Mouse (Mus musculus): ENCODE results near the gene Gm27179. TPM values are rescaled to one million over a fixed set of nuclear protein-coding genes. Genes with fewer than 3 reads are reported as not detected.

Gene Gm27179
- total RNA-seq (2023), result not detected

DNA sequence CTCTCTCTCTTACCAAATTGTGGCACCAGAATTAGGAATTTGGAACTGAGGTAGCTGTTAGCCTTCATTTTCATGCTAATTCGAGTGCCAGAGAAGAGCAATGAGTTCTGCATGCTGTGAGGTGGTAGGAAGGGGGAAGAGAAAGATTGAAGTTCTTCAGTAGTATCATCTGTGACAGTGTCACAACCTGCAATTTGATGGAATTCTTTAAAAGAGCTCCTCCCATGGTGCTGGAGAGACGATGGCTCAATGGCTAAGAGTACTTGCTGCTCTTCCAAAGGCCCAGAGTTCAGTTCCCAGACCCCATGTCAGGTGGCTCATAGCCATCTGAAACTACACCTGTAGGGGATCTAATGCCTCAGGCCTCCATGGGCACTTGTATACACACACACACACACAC is at the start of gene Gm27179:
Gene Gm27179, minus strand, starts transcription at position 101 of the 400 bp plus-strand sequence.

DNA sequence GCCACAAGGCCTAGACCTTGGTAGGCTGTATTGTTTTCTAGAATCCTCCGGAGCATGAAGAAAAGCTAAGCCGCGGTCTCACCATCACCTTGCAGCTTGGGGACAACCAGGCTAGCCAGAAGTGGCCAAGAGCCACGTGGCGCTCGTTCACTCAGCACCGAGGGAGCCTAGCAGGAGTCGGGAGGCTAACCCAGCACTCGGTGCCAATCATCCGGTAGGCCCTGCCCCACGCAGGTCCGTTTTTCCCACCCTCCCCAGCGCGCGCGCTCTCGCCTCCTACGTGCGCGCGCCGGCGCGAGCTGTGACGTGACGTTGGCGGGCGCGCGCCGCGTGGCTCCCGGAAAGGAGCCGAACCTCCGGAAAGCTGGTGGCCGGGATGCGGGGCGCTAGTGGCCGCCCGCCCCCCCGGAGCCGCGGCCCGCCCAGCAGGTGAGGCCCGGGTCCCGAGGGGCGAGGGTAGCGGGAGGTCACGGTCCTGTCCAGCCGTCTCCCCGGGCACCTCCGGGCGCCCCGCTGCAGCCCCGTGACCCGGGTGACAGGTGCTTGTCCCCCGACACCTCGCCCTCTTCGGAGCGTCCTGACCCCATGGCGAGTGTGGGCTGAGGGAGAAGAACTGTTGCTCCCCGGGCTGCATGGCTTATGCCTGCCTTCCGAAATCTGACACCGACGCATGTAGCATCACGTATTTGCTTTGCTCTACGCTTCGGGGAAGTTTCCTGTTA is 42.9 kb upstream of the Gm27179 start, which contains the start of gene Entpd4b:
Gene Entpd4b, plus strand, starts transcription at position 315 of the 722 bp plus-strand sequence.

DNA sequence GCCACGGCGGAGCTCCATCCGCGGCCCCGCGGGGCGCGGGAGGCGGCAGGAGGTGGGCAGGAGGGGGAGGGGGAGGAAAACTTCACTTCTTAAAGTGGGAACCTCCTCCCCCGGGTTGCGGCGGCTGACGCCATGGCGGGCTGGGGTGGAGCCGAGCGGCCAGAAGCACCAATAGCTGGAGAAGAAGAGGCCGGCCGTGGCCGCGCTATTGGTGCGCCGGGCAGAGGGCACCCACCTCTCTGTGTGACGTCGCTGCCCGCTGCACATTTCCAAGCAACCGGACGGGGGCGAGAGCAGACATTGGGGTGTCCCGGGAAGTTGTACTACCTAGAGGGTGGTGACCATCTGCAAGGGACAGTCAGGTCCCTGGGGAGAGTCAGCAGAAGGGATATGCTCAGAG is 9.2 kb downstream of the Gm27179 start, which contains the start of gene Gm16867:
Gene Gm16867, minus strand, starts transcription at position 189 of the 400 bp plus-strand sequence.

Other genes with a start within 250 kb of the Gm27179 start
- gene Synb, start 218.2 kb downstream of the Gm27179 start, total RNA-seq (2023), result not detected
- gene Gm16867, start 9.2 kb downstream of the Gm27179 start, total RNA-seq (2023), result 10 to 100 TPM in 1 of 2 experiments, 1 to 10 TPM in 1; 6.2 to 11.4 TPM
- gene Entpd4b, start 42.9 kb upstream of the Gm27179 start, total RNA-seq (2023), result 1 to 10 TPM; 2.3 to 2.9 TPM